Mouse (Mus musculus) heart, embryonic 11.5 days (tissue): ENCODE data around the gene Csk. TPM values are rescaled to one million over a fixed set of nuclear protein-coding genes. Genes with fewer than 3 reads are reported as not detected.

Source experiments
- ATAC-seq: fragments of 200-750 bp; cut with Nextera tagmentation; replicated peaks from 2 replicates; pipeline ENCODE4 v1.8.0; 2017; ENCODE audit warnings: moderate library complexity; ENCODE audit not compliant: insufficient number of reproducible peaks, low FRiP score, low TSS enrichment
- H3K27ac ChIP-seq: fragments of 300-500 bp; sonication (generic); 2 replicates; pipeline ENCODE4 v1.5.1; 2014; ENCODE audit warnings: mild to moderate bottlenecking, low read depth, low read length
- H3K27me3 ChIP-seq: fragments of 300-500 bp; sonication (generic); 2 replicates; pipeline ENCODE4 v1.6.1; 2014; ENCODE audit warnings: mild to moderate bottlenecking, low read length, mixed read lengths; ENCODE audit not compliant: control insufficient read depth, insufficient read depth
- H3K36me3 ChIP-seq: fragments of 300-500 bp; sonication (generic); 2 replicates; pipeline ENCODE4 v1.6.1; 2014; ENCODE audit warnings: mild to moderate bottlenecking, low read length, moderate library complexity, mixed read lengths; ENCODE audit not compliant: control insufficient read depth, insufficient read depth
- H3K4me1 ChIP-seq: fragments of 300-500 bp; sonication (generic); 2 replicates; pipeline ENCODE4 v1.6.1; 2014; ENCODE audit warnings: low read length; ENCODE audit not compliant: control insufficient read depth, insufficient read depth
- H3K4me2 ChIP-seq: fragments of 300-500 bp; sonication (generic); 2 replicates; pipeline ENCODE4 v1.6.1; 2014; ENCODE audit warnings: mild to moderate bottlenecking, moderate library complexity
- H3K4me3 ChIP-seq: fragments of 300-500 bp; sonication (generic); 2 replicates; pipeline ENCODE4 v1.5.1; 2014; ENCODE audit warnings: low read depth, low read length
- H3K9ac ChIP-seq: fragments of 300-500 bp; sonication (generic); 2 replicates; pipeline ENCODE4 v1.6.1; 2014; ENCODE audit warnings: mild to moderate bottlenecking, low read depth, low read length, moderate library complexity
- H3K9me3 ChIP-seq: fragments of 300-500 bp; sonication (generic); replicated peaks from 2 replicates; pipeline ENCODE4 v1.6.1; 2016; ENCODE audit warnings: low read length; ENCODE audit not compliant: control insufficient read depth
- WGBS: fragments of 180-500 bp; shearing (Covaris S2); extraction: QIAGEN DNeasy Blood & Tissue Kit; methylation state at CpG from one replicate; pipeline ENCODE4 v1.1.7; 2014; ENCODE audit not compliant: insufficient replicate concordance; 5-methylcytosine and 5-hydroxymethylcytosine counted together
- polyA plus RNA-seq: library from polyadenylated mRNA; unstranded; fragments of >200 nt; fragmentation: Nextera tagmentation; extraction: Ambion mirVana; gene quantifications from 2 replicates; pipeline ENCODE4 v1.2.1, GENCODE M21; 2014

The Csk gene
- polyA plus RNA-seq, 1 experiment from 2014 or later = 15.9 TPM

GRCm38 (mm10) chr9:57639661-57640328 is 13.6 kb downstream of the Csk start:
- Histone ChIP-seq H3K27me3 (no peaks in the 10 kb centered on the region), H3K36me3 (peaks cover 3% of the 10 kb centered on the region; the same call in 1 of the 2 replicates), H3K27ac (peak overlapping the region; percentile 85; the same call in 1 of the 2 replicates), H3K4me2 (peak overlapping the region; percentile 59), H3K9me3 (no peaks in the 10 kb centered on the region), H3K4me1 (peaks cover 75% of the 10 kb centered on the region), H3K4me3 (no peak overlapping the region), H3K9ac (peak overlapping the region; percentile 59)
- ATAC-seq = no peak
- WGBS = 77% methylated on average over 5 of the region's 5 CpGs

DNA sequence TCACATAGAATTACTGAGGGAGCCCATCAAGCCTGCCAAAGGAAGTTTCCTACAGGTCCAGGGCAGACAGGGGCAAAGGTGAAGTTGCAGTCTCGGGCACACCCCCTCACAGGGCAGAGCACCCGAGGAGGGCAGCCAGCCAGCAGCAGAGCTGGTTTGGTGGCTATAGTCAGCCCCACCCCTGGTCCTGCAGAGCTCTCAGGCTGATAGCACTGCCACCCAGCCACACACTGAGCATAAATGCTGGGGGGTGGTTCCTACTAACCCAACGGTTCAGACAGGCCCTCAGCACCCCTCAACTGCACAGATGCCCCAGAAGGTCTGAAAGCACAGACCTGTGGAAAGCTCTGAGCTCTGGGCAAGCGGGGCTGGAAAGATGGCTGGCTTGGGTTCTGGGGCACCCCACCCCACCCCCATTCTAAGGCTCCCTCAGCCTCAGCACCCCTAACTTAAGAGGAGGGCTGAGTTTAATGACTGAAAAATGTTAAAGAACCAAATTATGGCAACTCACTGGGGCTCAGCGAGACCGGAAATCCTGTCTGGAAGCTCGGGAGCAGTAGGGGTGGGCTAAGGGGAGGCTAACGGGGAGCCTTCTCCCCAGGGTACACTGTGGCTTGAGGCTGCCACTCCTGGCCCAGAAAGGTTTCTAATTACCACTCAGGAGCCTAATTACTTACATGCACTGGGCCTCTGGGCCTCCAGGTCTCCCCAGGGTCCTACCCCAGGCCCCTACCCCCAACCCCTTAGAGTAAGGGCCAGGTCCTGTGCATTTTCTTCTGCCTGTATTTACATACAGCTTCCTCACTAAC is 14.6 kb downstream of the Csk start:
- Histone ChIP-seq H3K36me3 (peaks cover 3% of the 10 kb centered on the region; the same call in 1 of the 2 replicates), H3K4me2 (peak overlapping the region; percentile 9), H3K9ac (peak overlapping the region; percentile 31), H3K4me3 (no peak overlapping the region), H3K4me1 (peaks cover 74% of the 10 kb centered on the region), H3K9me3 (no peaks in the 10 kb centered on the region), H3K27ac (peak overlapping the region; percentile 85), H3K27me3 (no peaks in the 10 kb centered on the region)
- ATAC-seq = 0 out of 2 replicates have a peak, but pooled peaks have one; percentile 20
- WGBS = 40% methylated on average over 8 of the region's 8 CpGs

- H3K36me3 ChIP-seq = peaks cover 3% of the 10 kb centered on the region; the same call in 1 of the 2 replicates
- H3K9ac ChIP-seq = peak overlapping the region; percentile 56
- ATAC-seq = no peak
- 17% methylated on average over 6 of the region's 6 CpGs for WGBS
- no peak overlapping the region for H3K4me3 ChIP-seq
- peak overlapping the region; percentile 85 for H3K27ac ChIP-seq
- H3K4me2 ChIP-seq = peak overlapping the region; percentile 52
- no peaks in the 10 kb centered on the region for H3K9me3 ChIP-seq
- H3K4me1 ChIP-seq = peaks cover 69% of the 10 kb centered on the region
- H3K27me3 ChIP-seq = no peaks in the 10 kb centered on the region
Observed at GRCm38 (mm10) chr9:57637741-57638322, 15.6 kb downstream of the Csk start.

GRCm38 (mm10) chr9:57637272-57637671 is 16.2 kb downstream of the Csk start:
- H3K27me3 ChIP-seq = no peaks in the 10 kb centered on the region
- peaks cover 66% of the 10 kb centered on the region for H3K4me1 ChIP-seq
- WGBS = 61% methylated on average over 3 of the region's 3 CpGs
- peak overlapping the region; percentile 52 for H3K4me2 ChIP-seq
- H3K4me3 ChIP-seq = no peak overlapping the region
- peak overlapping the region; percentile 85 for H3K27ac ChIP-seq
- peaks cover 3% of the 10 kb centered on the region; the same call in 1 of the 2 replicates for H3K36me3 ChIP-seq
- ATAC-seq = no peak
- peak overlapping the region; percentile 56; the same call in 1 of the 2 replicates for H3K9ac ChIP-seq
- H3K9me3 ChIP-seq = no peaks in the 10 kb centered on the region

- Histone ChIP-seq H3K4me1 (peaks cover 32% of the 10 kb centered on the region), H3K9me3 (no peaks in the 10 kb centered on the region), H3K36me3 (peaks cover 10% of the 10 kb centered on the region), H3K27ac (no peak overlapping the region), H3K4me2 (no peak overlapping the region), H3K9ac (no peak overlapping the region), H3K4me3 (no peak overlapping the region), H3K27me3 (no peaks in the 10 kb centered on the region)
- WGBS = 34% methylated on average over 4 of the region's 4 CpGs
- no peak for ATAC-seq
Observed at GRCm38 (mm10) chr9:57633481-57634024, 19.9 kb downstream of the Csk start.

GRCm38 (mm10) chr9:57629118-57629874 is 24.1 kb downstream of the Csk start:
- Histone ChIP-seq H3K4me2 (no peak overlapping the region), H3K9ac (no peak overlapping the region), H3K27me3 (no peaks in the 10 kb centered on the region), H3K36me3 (peaks cover 30% of the 10 kb centered on the region), H3K4me3 (no peak overlapping the region), H3K4me1 (peaks cover 10% of the 10 kb centered on the region), H3K27ac (no peak overlapping the region), H3K9me3 (no peaks in the 10 kb centered on the region)
- WGBS = 69% methylated on average over 14 of the region's 14 CpGs
- no peak for ATAC-seq

DNA sequence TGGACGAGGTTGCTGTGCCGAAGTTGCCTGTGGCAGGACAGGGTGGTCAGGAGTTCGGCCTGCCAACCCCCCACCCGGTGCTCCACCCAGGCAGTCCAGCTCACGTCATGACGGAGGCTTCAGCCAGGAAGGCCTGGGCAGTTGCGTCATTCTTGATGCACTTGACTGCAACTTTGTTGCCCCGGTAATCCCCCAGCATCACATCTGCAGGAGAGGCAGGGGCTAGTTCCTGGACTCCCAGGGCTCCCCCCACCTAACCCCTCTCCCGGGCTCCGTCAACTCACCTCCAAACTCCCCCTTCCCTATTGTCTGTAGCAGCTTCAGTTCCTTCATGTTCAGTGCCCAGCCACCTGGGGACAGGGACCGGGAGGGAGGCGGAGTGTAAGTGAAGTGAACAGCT is 24.7 kb downstream of the Csk start:
- ATAC-seq = no peak
- Histone ChIP-seq H3K9ac (no peak overlapping the region), H3K4me1 (peaks cover 4% of the 10 kb centered on the region; the same call in 1 of the 2 replicates), H3K27ac (no peak overlapping the region), H3K36me3 (peaks cover 30% of the 10 kb centered on the region), H3K4me2 (no peak overlapping the region), H3K27me3 (no peaks in the 10 kb centered on the region), H3K4me3 (no peak overlapping the region), H3K9me3 (no peaks in the 10 kb centered on the region)
- 83% methylated on average over 12 of the region's 12 CpGs for WGBS

GRCm38 (mm10) chr9:57627892-57628291 is 25.5 kb downstream of the Csk start:
- no peaks in the 10 kb centered on the region for H3K27me3 ChIP-seq
- no peak overlapping the region for H3K4me2 ChIP-seq
- no peak for ATAC-seq
- no peak overlapping the region for H3K27ac ChIP-seq
- no peaks in the 10 kb centered on the region for H3K4me1 ChIP-seq
- no peak overlapping the region for H3K4me3 ChIP-seq
- H3K9ac ChIP-seq = no peak overlapping the region
- no peaks in the 10 kb centered on the region for H3K9me3 ChIP-seq
- 85% methylated on average over 11 of the region's 11 CpGs for WGBS
- H3K36me3 ChIP-seq = peaks cover 30% of the 10 kb centered on the region
